Mouse (Mus musculus) central nervous system, embryonic 18 days (tissue): ENCODE results near the gene Cdca5. TPM values are rescaled to one million over a fixed set of nuclear protein-coding genes. Genes with fewer than 3 reads are reported as not detected.

Experiments
- polyA plus RNA-seq: library from polyadenylated mRNA; depleted of rRNA; stranded (reverse); fragments of >200 nt; gene quantifications from 2 replicates; pipeline ENCODE4 v1.2.3, GENCODE M21; 2012; rRNA removed

Cdca5 gene
- polyA plus RNA-seq, result 4.4 and 4.7 TPM in 2 replicates

DNA sequence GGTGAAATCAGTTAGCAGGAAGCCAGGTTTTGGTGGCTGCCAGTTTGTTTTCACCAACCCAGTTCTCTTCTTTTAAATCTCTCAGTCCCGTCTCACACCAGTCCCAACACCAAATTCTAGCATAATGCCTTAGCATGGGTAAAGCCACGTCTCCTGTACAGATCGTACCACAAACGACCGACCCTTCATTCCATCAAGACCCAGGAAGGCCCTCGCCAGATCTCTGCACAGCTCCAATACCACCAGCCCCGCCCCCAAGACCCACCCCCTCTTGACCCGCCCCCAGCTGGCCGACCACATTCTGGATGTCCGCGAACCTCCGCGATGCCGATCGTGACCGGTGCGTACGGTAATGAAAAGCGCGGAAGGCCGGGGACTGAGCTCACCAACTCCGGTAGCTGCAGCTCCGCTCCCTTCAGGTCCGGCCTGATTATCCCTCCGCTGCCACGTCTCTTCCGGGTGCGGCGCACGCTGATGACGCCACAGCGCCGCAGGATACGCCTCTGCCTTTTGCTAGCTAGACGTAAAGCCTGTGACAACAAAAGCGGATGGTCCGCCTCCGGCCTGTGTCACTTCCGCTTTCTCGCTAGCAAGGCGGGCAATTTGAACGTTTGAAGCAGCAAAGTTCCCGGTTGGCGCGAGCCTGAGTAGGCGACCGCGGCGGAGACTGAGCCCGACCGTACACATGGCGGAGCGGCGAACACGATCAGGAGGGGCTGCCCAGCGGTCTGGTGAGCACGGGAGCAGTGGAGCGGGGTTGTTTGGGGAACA, at the start of gene Cdca5, which contains the start of gene Zfpl1:
Cdca5 (plus strand) TSS at position 506 of the 771 bp plus-strand sequence.
Zfpl1 (minus strand) TSS at position 479 of the 771 bp plus-strand sequence.

GRCm38 (mm10) chr19:6046294-6047153, 38.3 kb upstream of the Cdca5 start, which contains the start of gene Syvn1:
Gene Syvn1 (plus strand): TSS chr19:6046576.

GRCm38 (mm10) chr19:6057313-6058096, 27.3 kb upstream of the Cdca5 start, which contains the start of the genes Mrpl49 and Fau:
Gene Mrpl49 (minus strand): TSS chr19:6057785.
Gene Fau (plus strand): TSS chr19:6057844.

GRCm38 (mm10) chr19:6061021-6061533, 23.7 kb upstream of the Cdca5 start, which contains the start of gene Znhit2:
Gene Znhit2 (plus strand): TSS chr19:6061192.

DNA sequence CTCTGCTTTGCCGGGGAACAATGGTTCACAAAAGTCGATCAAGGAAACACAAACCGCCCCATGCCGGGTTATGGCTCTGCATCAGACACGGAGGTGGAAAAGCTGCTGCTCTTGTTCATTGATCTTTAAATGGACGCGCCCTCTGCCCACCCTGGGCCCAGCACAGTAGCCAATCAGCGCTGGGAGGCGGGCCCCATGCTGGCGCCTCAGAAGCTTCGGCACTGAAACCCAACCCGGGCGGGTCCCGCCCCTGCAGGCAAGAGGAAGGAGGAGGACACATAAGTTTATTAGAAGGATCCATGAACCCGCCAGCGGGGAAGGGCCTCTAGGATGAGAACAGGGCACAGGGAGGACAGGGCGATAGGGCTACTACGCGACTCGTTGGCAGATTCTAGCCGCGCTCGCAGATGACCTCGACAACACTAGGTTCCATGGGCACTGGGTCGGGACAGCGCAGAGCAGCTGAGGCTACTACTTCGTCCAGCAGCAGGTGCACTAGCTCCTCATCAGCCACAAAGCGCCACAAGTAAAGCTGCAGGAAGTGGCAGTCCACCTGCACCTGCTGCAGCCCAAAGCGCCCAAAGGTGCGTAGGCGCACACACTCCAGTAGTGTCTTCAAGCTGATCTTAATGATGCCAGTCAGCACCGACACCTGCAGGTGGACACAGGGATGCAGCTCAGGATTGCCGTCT, 16.9 kb upstream of the Cdca5 start, which contains the start of gene Tm7sf2:
Tm7sf2 (minus strand) TSS at position 650 of the 692 bp plus-strand sequence.

GRCm38 (mm10) chr19:6076564-6077393, 8.0 kb upstream of the Cdca5 start, which contains the start of gene Vps51:
Gene Vps51 (minus strand): TSS chr19:6077231.

GRCm38 (mm10) chr19:6079983-6080480, 4.8 kb upstream of the Cdca5 start, which contains the start of gene Tmem262:
Gene Tmem262 (plus strand): TSS chr19:6080033.

DNA sequence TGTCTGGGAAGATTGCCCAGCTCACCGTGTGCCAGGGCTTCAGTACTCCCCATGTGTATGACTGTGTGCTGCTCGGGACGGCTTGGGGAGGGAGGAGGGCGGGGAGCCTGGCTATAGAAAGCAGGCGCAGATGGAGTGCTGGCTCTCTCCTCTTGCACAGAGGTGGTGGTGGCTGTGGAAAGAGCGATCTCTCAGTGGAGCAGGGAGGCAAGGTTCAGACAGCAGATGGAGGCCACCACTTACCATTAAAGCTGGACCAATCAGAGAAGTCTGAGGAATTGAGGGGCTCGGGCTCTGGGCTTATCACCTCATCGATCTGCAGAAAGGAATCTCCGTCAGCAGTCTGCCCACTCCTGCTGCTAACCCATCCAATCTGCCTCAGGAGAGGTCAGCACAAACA, 2.6 kb upstream of the Cdca5 start, which contains the start of gene Gm28374:
Gm28374 (minus strand) TSS at position 101 of the 400 bp plus-strand sequence.

GRCm38 (mm10) chr19:6094119-6094518, 9.3 kb downstream of the Cdca5 start, which contains the start of gene AC131692.1:
Gene AC131692.1 (plus strand): TSS chr19:6094419.

GRCm38 (mm10) chr19:6105586-6105985, 20.8 kb downstream of the Cdca5 start, which contains the start of gene Naaladl1:
Gene Naaladl1 (plus strand): TSS chr19:6105782.

GRCm38 (mm10) chr19:6117986-6118676, 33.3 kb downstream of the Cdca5 start, which contains the start of gene Sac3d1:
Gene Sac3d1 (minus strand): TSS chr19:6118650.

DNA sequence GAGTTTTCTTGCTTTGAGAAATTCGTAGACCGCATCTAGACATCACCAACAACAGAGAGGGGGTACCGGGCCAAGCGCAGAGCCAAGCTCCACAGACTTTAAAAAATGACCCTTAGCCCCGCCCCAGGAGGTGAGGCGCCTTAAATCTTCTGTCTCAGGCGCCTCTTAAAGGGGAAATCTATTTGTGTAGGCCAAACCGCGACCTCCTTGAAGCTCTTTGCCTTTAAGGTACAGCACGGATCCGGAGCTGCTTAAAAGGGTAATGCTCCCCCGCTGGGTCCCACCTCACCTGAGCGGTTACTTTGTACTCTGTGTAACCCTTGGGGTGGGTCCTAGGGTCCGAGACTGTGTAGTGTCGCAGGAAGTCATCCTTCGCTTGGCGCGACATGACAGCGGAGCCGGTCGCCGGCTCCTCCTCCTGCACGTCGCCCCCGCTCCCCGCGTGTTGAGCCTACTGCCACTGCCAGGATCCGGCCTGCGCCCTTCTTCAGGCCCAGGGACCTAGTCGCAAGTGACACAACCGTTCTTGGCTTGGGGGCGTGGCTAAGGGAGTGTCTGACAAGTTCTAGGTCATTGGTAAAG, 43.1 kb downstream of the Cdca5 start, which contains the start of gene Snx15:
Snx15 (minus strand) TSS at position 545 of the 582 bp plus-strand sequence.

DNA sequence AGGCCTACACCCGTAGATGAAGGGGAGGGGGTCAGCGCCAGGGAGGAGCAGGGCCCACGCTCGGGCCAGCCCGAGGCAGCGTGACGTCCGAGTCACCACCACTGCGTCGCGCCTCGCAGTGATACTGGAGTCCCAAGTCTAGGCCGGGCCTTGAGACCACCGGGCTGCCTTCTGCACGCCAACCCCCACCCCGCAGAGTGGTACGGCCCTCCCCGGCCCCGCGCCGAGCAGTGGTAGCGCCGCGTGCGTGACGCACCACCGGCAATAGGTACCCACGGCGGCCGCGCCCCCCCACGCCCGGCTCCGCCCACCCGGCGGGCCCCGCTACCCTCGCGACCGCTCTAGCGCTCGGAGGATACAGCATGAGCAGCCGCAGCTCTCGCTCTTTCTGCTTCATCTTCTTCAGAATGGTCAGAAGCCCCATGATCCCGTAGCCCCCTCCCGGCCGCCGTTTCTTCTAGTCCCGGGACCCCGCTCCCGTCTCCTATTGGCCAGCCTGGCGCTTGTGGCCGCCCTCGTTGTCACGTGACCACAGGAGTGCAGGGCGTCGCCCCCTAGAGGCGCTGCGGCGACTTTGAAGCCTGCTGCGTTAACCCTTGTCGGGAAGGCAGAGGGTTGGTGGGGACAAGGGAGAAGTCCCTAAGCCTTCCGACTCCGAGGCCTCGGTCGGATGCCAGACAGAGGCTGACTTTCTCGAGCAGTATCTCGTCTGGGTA, 56.1 kb downstream of the Cdca5 start, which contains the start of gene Batf2:
Batf2 (plus strand) TSS at position 306 of the 716 bp plus-strand sequence.

GRCm38 (mm10) chr19:6141394-6141749, 56.6 kb downstream of the Cdca5 start, which contains the start of gene Arl2:
Gene Arl2 (minus strand): TSS chr19:6141548.

